ENCODE assay signal across 15 mouse cellular contexts in the genomic region with DNA sequence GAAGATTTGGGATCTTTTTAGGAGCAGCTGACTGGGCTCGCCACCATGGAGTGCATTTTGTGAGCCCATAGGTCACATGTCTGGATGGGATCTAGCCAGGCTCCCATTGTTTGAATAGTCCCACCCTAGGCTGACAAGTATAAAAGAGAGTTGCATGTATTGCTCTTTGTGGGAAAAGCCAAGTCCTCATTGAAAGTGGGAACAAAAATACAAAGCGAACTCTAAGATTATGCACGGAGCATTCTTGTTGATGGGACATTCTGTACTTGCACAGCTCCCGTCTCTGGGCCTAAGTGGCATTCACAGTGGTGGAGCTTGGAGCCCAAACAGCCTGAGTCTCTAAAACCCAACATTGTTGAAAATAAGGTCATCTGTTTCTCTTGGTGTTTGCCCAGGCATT.
A peak's percentile ranks its signal among the peaks of the same experiment; 100 is the strongest.
DNase-seq lines count a peak whose midpoint lies in the region; ATAC-seq and TF ChIP-seq lines count a peak whose summit lies in the region.
"Had no signal": no experiment of that assay in that cellular context is flagged by ENCODE, and none has a peak within 500 bp of the region (broad histone marks: within the 10 kb centered on the region; RNA-seq: fewer than 3 reads in every experiment).

No protein-coding gene starts in this region.

- TF ChIP-seq CTCF in hindbrain, postnatal 0 days (IDR thresholded peaks at IDR 0.05; ENCODE audit: low read depth), result no peak

- peak; percentile 90 for ATAC-seq in hindbrain, postnatal 0 days
- no peak for ATAC-seq in hindbrain, embryonic 14.5 days (ENCODE audit: low FRiP score)

- peak overlapping the region; percentile 68; the same call in 1 of the 2 replicates for H3K27ac ChIP-seq in hindbrain, postnatal 0 days
- H3K27ac ChIP-seq in hindbrain, embryonic 14.5 days, result no peak overlapping the region
- H3K27ac ChIP-seq: forebrain, embryonic 10.5 days had no signal

- H3K36me3 ChIP-seq in hindbrain, postnatal 0 days (ENCODE audit: insufficient read depth, low read length), result peaks cover 2% of the 10 kb centered on the region; the same call in 1 of the 2 replicates
- H3K36me3 ChIP-seq in hindbrain, embryonic 14.5 days (replicated peaks; ENCODE audit: control insufficient read depth, insufficient read depth), result no peaks in the 10 kb centered on the region
- H3K36me3 ChIP-seq: forebrain, embryonic 10.5 days had no signal

- H3K4me1 ChIP-seq in hindbrain, postnatal 0 days (ENCODE audit: insufficient read depth, low read length), result no peaks in the 10 kb centered on the region
- no peaks in the 10 kb centered on the region for H3K4me1 ChIP-seq in hindbrain, embryonic 14.5 days (replicated peaks; ENCODE audit: control insufficient read depth, insufficient read depth, low read length)
- H3K4me1 ChIP-seq: forebrain, embryonic 10.5 days had no signal

- no peaks in the 10 kb centered on the region for H3K27me3 ChIP-seq in hindbrain, postnatal 0 days (ENCODE audit: insufficient read depth, low read length)
- H3K27me3 ChIP-seq in hindbrain, embryonic 14.5 days (ENCODE audit: control insufficient read depth, insufficient read depth, low read length), result no peaks in the 10 kb centered on the region

- H3K9ac ChIP-seq in hindbrain, postnatal 0 days (replicated peaks; ENCODE audit: low read length), result no peak overlapping the region
- H3K9ac ChIP-seq in hindbrain, embryonic 14.5 days, result no peak overlapping the region

- no peaks in the 10 kb centered on the region for H3K9me3 ChIP-seq in hindbrain, postnatal 0 days (ENCODE audit: low read length)
- no peaks in the 10 kb centered on the region for H3K9me3 ChIP-seq in hindbrain, embryonic 14.5 days (ENCODE audit: control insufficient read depth, low read length)
- H3K9me3 ChIP-seq: forebrain, embryonic 10.5 days had no signal

- intact Hi-C loops in left cerebral cortex, postnatal 36 days (cut with DNase I), result no loop called here

- WGBS in hindbrain, postnatal 0 days, result 62% methylated on average over 4 of the region's 4 CpGs
- 67% methylated on average over 4 of the region's 4 CpGs for WGBS in hindbrain, embryonic 14.5 days

- DNase-seq in frontal cortex, adult 2 months (ENCODE audit: extremely low spot score in 1 of 2, low spot score in 1 of 2), result peak; percentile 45 to 46
- DNase-seq in frontal cortex, postnatal 14 days (ENCODE audit: low spot score in 2 of 2), result no peak
- peak; percentile 57 for DNase-seq in hindbrain, postnatal 0 days (ENCODE audit: low spot score)
- DNase-seq in hindbrain, embryonic 14.5 days (ENCODE audit: low spot score), result no peak
- DNase-seq in left cerebral cortex, adult 9 months (ENCODE audit: low spot score in 2 of 2), result peak; percentile 39 to 68
- no peak for DNase-seq in left cerebral cortex, postnatal 36 days (ENCODE audit: low spot score in 2 of 2)
- DNase-seq in layer of hippocampus, adult 9-11 months, result peak; percentile 68
- no peak for DNase-seq in spleen, adult 18-20 months
- DNase-seq: adrenal gland, postnatal 14 days; cerebellum, adult 9-10 months; kidney, postnatal 10 days; midbrain, embryonic 14.5 days; right cerebral cortex, postnatal 25 days had no signal

- no peak overlapping the region for H3K4me2 ChIP-seq in hindbrain, postnatal 0 days (ENCODE audit: low read depth, low read length)
- no peak overlapping the region for H3K4me2 ChIP-seq in hindbrain, embryonic 14.5 days (replicated peaks)
- H3K4me2 ChIP-seq: liver, embryonic 11.5 days had no signal

- no peak overlapping the region for H3K4me3 ChIP-seq in hindbrain, postnatal 0 days (ENCODE audit: low read length)
- H3K4me3 ChIP-seq in hindbrain, embryonic 14.5 days (replicated peaks; ENCODE audit: low read length), result no peak overlapping the region
- H3K4me3 ChIP-seq: forebrain, embryonic 10.5 days had no signal

Comparison
In these comparisons a context has a peak if more than half of its experiments do, and no peak if none do; other contexts are left out.
1. DNase-seq: peak in frontal cortex, adult 2 months (2 of 2), hindbrain, postnatal 0 days (single experiment), left cerebral cortex, adult 9 months (2 of 2) and layer of hippocampus, adult 9-11 months (single experiment); none in frontal cortex, postnatal 14 days (0 of 2), hindbrain, embryonic 14.5 days (single experiment), left cerebral cortex, postnatal 36 days (0 of 2) and spleen, adult 18-20 months (0 of 2).